Mouse (Mus musculus) lung, embryonic 14.5 days (tissue): Measurements from ENCODE around the gene Cbr2. TPM values are rescaled to one million over a fixed set of nuclear protein-coding genes. Genes with fewer than 3 reads are reported as not detected.
"Not testable (repeated sequence)": the region's sequence is repeated elsewhere in the genome, so short reads cannot be mapped to it uniquely, and the experiment has no call there.

Experiments
- ATAC-seq: fragments of 200-750 bp; cut with Nextera tagmentation; 2 replicates; pipeline ENCODE4 v1.8.0; 2017; ENCODE audit warnings: mild to moderate bottlenecking, moderate TSS enrichment, moderate library complexity; ENCODE audit not compliant: insufficient read depth
- DNase-seq: peaks from one replicate; pipeline ENCODE4 v3.0.0-alpha.2; 2015
- H3K27ac ChIP-seq: fragments of 300-500 bp; sonication (generic); 2 replicates; pipeline ENCODE4 v1.5.1; 2014; ENCODE audit warnings: low read depth, mild to moderate bottlenecking, moderate library complexity
- H3K27me3 ChIP-seq: fragments of 300-500 bp; sonication (generic); 2 replicates; pipeline ENCODE4 v1.6.1; 2014; ENCODE audit warnings: low read length, control low read depth; ENCODE audit not compliant: insufficient read depth
- H3K36me3 ChIP-seq: fragments of 300-500 bp; sonication (generic); 2 replicates; pipeline ENCODE4 v1.6.1; 2014; ENCODE audit warnings: control low read depth; ENCODE audit not compliant: insufficient read depth
- H3K4me1 ChIP-seq: fragments of 300-500 bp; sonication (generic); 2 replicates; pipeline ENCODE4 v1.6.1; 2014; ENCODE audit warnings: antibody characterized with exemption, control low read depth; ENCODE audit not compliant: insufficient read depth
- H3K4me2 ChIP-seq: fragments of 300-500 bp; sonication (generic); 2 replicates; pipeline ENCODE4 v1.6.1; 2014; ENCODE audit warnings: mild to moderate bottlenecking
- H3K4me3 ChIP-seq: fragments of 300-500 bp; sonication (generic); 2 replicates; pipeline ENCODE4 v1.5.1; 2014; ENCODE audit warnings: low read depth, low read length
- H3K9ac ChIP-seq: fragments of 300-500 bp; sonication (generic); 2 replicates; pipeline ENCODE4 v1.6.1; 2014
- H3K9me3 ChIP-seq: fragments of 300-500 bp; sonication (generic); 2 replicates; pipeline ENCODE4 v1.6.1; 2016; ENCODE audit warnings: low read depth, low read length, control low read depth
- CTCF ChIP-seq: IDR thresholded peaks from 2 replicates; pipeline ENCODE4 v1.5.1; 2016; ENCODE audit warnings: antibody characterized with exemption, low read depth
- WGBS: fragments of 180-500 bp; shearing (Covaris S2); extraction: QIAGEN DNeasy Blood & Tissue Kit; methylation state at CpG from one replicate; pipeline ENCODE4 v1.1.7; 2014; 5-methylcytosine and 5-hydroxymethylcytosine counted together
- polyA plus RNA-seq: library from polyadenylated mRNA; unstranded; fragments of >200 nt; fragmentation: Nextera tagmentation; extraction: Ambion mirVana; gene quantifications from 2 replicates; pipeline ENCODE4 v1.2.1, GENCODE M21; 2014

Gene Cbr2
- polyA plus RNA-seq, 1 experiment from 2014 or later, result 14.7 TPM

- Histone ChIP-seq H3K9me3 (no peaks in the 10 kb centered on the region), H3K4me2 (no peak overlapping the region), H3K36me3 (no peaks in the 10 kb centered on the region), H3K27me3 (no peaks in the 10 kb centered on the region), H3K9ac (no peak overlapping the region), H3K4me1 (no peaks in the 10 kb centered on the region), H3K4me3 (no peak overlapping the region), H3K27ac (no peak overlapping the region)
- 68% methylated on average over 1 of the region's 1 CpGs for WGBS
- ATAC-seq (no peak), DNase-seq (no peak)
- no peak for TF ChIP-seq CTCF
Measured at GRCm38 (mm10) chr11:120768206-120768605, 36.3 kb upstream of the Cbr2 start.

DNA sequence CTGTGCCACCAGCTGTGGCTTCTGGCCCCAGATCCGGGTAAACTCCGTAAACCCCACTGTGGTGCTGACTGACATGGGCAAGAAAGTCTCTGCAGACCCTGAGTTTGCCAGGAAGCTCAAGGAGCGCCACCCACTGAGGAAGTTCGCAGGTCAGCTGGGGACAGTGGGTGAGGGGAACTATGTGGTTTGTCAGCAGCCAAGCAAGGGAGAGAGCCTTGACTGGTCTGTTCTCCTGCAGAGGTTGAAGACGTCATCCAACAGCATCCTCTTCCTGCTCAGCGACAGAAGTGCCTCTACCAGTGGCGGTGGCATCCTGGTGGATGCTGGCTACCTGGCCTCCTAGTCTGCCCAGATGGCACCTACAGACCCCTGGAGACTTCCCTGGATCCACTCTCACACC lies 35.1 kb upstream of the Cbr2 start:
- not testable (repeated sequence) for H3K4me1 ChIP-seq, DNase-seq, H3K27me3 ChIP-seq, H3K9me3 ChIP-seq, H3K4me3 ChIP-seq, H3K36me3 ChIP-seq, H3K27ac ChIP-seq, H3K4me2 ChIP-seq, H3K9ac ChIP-seq
- peak; percentile 31; the same call in 1 of the 2 replicates for ATAC-seq
- WGBS, result 74% methylated on average over 3 of the region's 7 CpGs

DNA sequence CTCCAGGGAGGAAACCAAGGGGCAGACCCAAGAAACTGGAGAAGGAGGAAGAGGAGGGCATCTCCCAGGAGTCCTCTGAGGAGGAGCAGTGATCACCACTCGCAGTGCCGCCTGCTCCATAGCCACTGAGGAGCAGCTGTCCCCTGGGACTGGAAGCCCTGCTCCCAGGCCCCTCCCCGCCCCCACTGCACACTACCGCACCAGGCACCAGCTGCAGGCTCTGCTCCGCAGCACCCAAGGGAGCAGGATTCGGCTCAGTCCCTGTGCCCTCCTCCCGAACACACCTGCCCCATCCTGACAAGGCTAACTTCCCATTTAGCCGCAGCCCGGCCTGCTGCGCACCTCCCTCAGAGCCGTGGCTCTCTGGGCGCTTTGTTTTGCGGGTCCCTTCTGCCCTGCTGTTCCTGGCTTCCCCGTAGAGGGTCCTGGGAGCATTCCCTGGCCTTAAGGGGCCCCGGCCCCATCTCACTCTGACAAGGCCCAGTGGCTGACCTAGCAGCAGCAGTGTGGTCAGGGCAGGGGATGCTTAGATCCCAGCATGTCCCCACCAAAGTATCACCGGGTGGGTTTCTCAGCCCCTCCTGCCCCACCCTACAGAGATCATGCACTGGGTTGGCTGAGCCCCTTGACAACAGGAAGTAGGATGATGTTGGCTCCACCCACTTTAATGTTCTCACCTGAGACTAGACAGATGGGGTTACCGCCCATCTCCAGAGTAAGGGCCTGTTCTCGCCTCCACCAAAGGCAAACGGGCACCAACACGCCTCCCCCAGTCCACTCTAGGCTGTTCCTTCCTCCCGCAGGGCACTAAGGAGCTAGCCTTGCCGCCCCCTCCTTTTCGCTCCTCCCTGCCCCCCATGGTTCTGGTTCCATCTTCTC lies 31.4 kb upstream of the Cbr2 start:
- H3K4me1 ChIP-seq, H3K9ac ChIP-seq, DNase-seq, H3K9me3 ChIP-seq, H3K36me3 ChIP-seq, H3K27ac ChIP-seq, H3K4me3 ChIP-seq, H3K27me3 ChIP-seq: not testable (repeated sequence)
- H3K4me2 ChIP-seq, result peak overlapping the region; percentile 39
- 10% methylated on average over 6 of the region's 23 CpGs for WGBS
- peak; percentile 35; the same call in 1 of the 2 replicates for ATAC-seq

GRCm38 (mm10) chr11:120762672-120763041 lies 30.7 kb upstream of the Cbr2 start, which contains the start of gene Hmga1b:
Gene Hmga1b, plus strand, starts transcription at chr11:120762794.
- 13% methylated on average over 11 of the region's 14 CpGs for WGBS
- H3K4me3 ChIP-seq, H3K27ac ChIP-seq, H3K9ac ChIP-seq, H3K27me3 ChIP-seq, H3K9me3 ChIP-seq, H3K36me3 ChIP-seq, H3K4me1 ChIP-seq: not testable (repeated sequence)
- ATAC-seq (peak; percentile 9; the same call in 1 of the 2 replicates), DNase-seq (peak; percentile 34)
- peak within 1 kb of the TSS; percentile 39 for H3K4me2 ChIP-seq

- Histone ChIP-seq H3K4me2 (peak overlapping the region; percentile 39; the same call in 1 of the 2 replicates), H3K4me3 (no peak overlapping the region), H3K4me1 (no peaks in the 10 kb centered on the region), H3K27me3 (peaks cover 8% of the 10 kb centered on the region; the same call in 1 of the 2 replicates), H3K9me3 (peaks cover 7% of the 10 kb centered on the region; the same call in 1 of the 2 replicates), H3K27ac (no peak overlapping the region), H3K9ac (no peak overlapping the region), H3K36me3 (no peaks in the 10 kb centered on the region)
- no peak for TF ChIP-seq CTCF
- ATAC-seq (no peak), DNase-seq (no peak)
- 61% methylated on average over 14 of the region's 14 CpGs for WGBS
Measured at GRCm38 (mm10) chr11:120761811-120762671, 30.1 kb upstream of the Cbr2 start.

DNA sequence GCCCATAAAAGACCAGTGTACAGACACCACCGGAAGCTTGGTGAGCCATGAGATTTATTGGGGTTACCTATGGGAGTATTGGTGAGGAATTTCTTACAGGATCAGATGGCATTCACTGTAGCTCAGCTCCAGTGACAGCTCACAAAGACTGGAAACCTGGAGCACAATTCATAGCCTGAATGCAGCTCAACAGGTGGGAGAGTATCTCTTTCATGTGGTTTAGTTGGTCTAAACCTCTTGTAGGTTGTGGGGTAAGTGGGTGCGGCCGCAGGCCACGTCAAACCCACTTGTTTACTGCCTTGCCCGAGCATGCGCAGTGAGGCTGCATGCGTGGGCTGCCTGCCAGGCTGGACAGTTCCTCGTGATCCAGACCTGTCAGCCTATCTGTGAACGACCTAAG lies 28.3 kb upstream of the Cbr2 start:
- 79% methylated on average over 9 of the region's 9 CpGs for WGBS
- peaks cover 7% of the 10 kb centered on the region for H3K9me3 ChIP-seq
- DNase-seq (no peak), ATAC-seq (no peak)
- H3K36me3 ChIP-seq, result no peaks in the 10 kb centered on the region
- H3K27me3 ChIP-seq, result peaks cover 8% of the 10 kb centered on the region; the same call in 1 of the 2 replicates
- H3K27ac ChIP-seq, result no peak overlapping the region
- H3K4me3 ChIP-seq, result no peak overlapping the region
- H3K4me2 ChIP-seq, result no peak overlapping the region
- TF ChIP-seq CTCF, result no peak
- H3K9ac ChIP-seq, result no peak overlapping the region
- no peaks in the 10 kb centered on the region for H3K4me1 ChIP-seq

- H3K4me2 ChIP-seq, result no peak overlapping the region
- no peak overlapping the region for H3K4me3 ChIP-seq
- no peaks in the 10 kb centered on the region for H3K9me3 ChIP-seq
- no peak for TF ChIP-seq CTCF
- no peaks in the 10 kb centered on the region for H3K36me3 ChIP-seq
- no peaks in the 10 kb centered on the region for H3K4me1 ChIP-seq
- DNase-seq, result no peak
- H3K27me3 ChIP-seq, result no peaks in the 10 kb centered on the region
- no peak overlapping the region for H3K27ac ChIP-seq
- 43% methylated on average over 4 of the region's 4 CpGs for WGBS
- no peak overlapping the region for H3K9ac ChIP-seq
- no peak for ATAC-seq
Measured at GRCm38 (mm10) chr11:120751606-120752005, 19.7 kb upstream of the Cbr2 start.
